Mouse (Mus musculus) C2C12 (cell line): ENCODE results near the gene Cab39. TPM values are rescaled to one million over a fixed set of nuclear protein-coding genes. Genes with fewer than 3 reads are reported as not detected.

ENCODE experiments used
- H3K27me3 ChIP-seq: one replicate; pipeline ENCODE4 v1.6.1; 2011; ENCODE audit not compliant: control insufficient read depth, insufficient read depth, insufficient read length
- H3K36me3 ChIP-seq: one replicate; pipeline ENCODE4 v1.6.1; 2011; ENCODE audit not compliant: control insufficient read depth, insufficient read depth
- H3K4me3 ChIP-seq: one replicate; pipeline ENCODE4 v1.5.1; 2011; ENCODE audit warnings: mild to moderate bottlenecking, control low read depth; ENCODE audit not compliant: poor library complexity, insufficient read depth, severe bottlenecking
- H3K79me2 ChIP-seq: one replicate; pipeline ENCODE4 v1.6.1; 2011; ENCODE audit not compliant: control insufficient read depth, insufficient read depth
- H3K79me3 ChIP-seq: one replicate; pipeline ENCODE4 v1.6.1; 2011; ENCODE audit warnings: low read depth, control low read depth
- H3ac ChIP-seq: one replicate; pipeline ENCODE3; 2011; ENCODE audit warnings: low read depth; ENCODE audit not compliant: control insufficient read depth, insufficient read length
- CEBPB ChIP-seq: IDR thresholded peaks from one replicate; pipeline ENCODE4 v1.6.1; 2011; ENCODE audit warnings: low read depth, mild to moderate bottlenecking, control low read depth, moderate library complexity
- CTCF ChIP-seq: IDR thresholded peaks from one replicate; pipeline ENCODE4 v1.5.1; 2011; ENCODE audit not compliant: control insufficient read depth, insufficient read depth, insufficient read length
- FOSL1 ChIP-seq: IDR thresholded peaks from one replicate; pipeline ENCODE4 v1.8.0; 2011; ENCODE audit warnings: mild to moderate bottlenecking, low read length; ENCODE audit not compliant: poor library complexity, insufficient read depth, severe bottlenecking
- MAX ChIP-seq: IDR thresholded peaks from one replicate; pipeline ENCODE4 v1.6.1; 2011; ENCODE audit warnings: mild to moderate bottlenecking, control low read depth
- MYOD1 ChIP-seq: IDR thresholded peaks from one replicate; pipeline ENCODE4 v1.6.1; 2011; ENCODE audit warnings: low read depth; ENCODE audit not compliant: control insufficient read depth, insufficient read length
- MYOG ChIP-seq: IDR thresholded peaks from one replicate; pipeline ENCODE4 v1.6.1; 2011; ENCODE audit not compliant: control insufficient read depth, insufficient read length; ENCODE audit errors: extremely low read depth
- USF1 ChIP-seq: IDR thresholded peaks from one replicate; pipeline ENCODE4 v1.6.1; 2011; ENCODE audit warnings: low read depth, mild to moderate bottlenecking, control low read depth, moderate library complexity
- polyA plus RNA-seq: library from polyadenylated mRNA; unstranded; fragments of >200 nt; fragmentation: generic; extraction: Trizol; gene quantifications from one replicate; pipeline ENCODE4 v1.2.1, GENCODE M21; 2012; ENCODE audit warnings: missing spikeins

The Cab39 gene
- polyA plus RNA-seq, 1 experiment: 16.6 TPM

DNA sequence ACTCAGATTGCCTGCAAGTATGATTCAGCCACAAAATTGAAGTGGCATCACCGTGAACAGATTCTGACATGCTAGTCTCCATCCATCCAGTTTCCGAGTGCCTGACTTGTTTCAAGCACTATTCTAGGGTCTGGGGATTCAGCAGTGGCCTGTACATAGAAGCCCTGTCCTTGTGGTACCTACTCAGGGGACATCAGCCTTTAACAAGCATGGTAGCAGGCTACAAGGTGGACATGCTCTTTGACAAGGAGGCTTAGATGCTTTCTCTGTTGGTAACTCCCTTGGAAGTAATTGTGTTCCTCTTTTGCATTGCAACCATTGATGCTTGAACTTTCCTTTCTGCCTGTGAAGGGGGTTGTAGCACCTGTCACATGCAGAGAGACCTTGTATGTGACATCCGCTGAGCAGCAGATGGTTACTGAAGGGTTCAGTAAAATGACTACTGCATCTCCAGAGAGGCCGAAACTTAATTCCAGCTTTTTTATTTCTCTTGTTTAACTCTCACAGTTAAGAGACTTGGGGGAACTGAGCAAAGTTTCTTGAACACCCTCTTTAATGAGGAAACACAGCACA lies 50.1 kb downstream of the Cab39 start:
- peaks cover 7% of the 10 kb centered on the region for H3K79me2 ChIP-seq
- H3K27me3 ChIP-seq: no peaks in the 10 kb centered on the region
- TF ChIP-seq CTCF (no peak), MYOG (no peak), MAX (no peak), MYOD1 (no peak)
- H3K4me3 ChIP-seq: no peak overlapping the region
- H3K79me3 ChIP-seq: peaks cover 2% of the 10 kb centered on the region
- no peak overlapping the region for H3ac ChIP-seq
- peaks cover 41% of the 10 kb centered on the region for H3K36me3 ChIP-seq

DNA sequence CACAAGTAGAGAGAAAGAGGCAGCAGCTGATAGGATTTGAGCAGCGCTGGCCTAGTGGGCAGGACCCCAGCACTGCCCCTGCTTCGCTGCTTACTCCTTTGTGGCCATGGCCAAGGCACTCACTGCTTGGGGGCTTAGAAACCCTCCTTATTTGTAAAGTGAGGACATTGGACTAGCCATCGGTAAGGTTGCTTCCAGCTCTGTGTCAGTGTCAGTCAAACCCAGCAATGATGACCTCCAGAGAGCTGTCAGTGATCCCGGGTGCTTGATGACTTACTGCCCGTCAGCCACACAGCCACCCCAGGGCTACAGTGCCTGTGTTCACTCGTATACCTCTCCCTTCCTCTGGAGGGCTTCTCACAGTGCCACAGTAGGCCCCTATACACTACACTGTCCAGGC lies 51.7 kb downstream of the Cab39 start:
- Histone ChIP-seq H3K27me3 (no peaks in the 10 kb centered on the region), H3K36me3 (peaks cover 55% of the 10 kb centered on the region), H3ac (no peak overlapping the region), H3K4me3 (no peak overlapping the region), H3K79me3 (no peaks in the 10 kb centered on the region), H3K79me2 (no peaks in the 10 kb centered on the region)
- no peak for TF ChIP-seq USF1
- no peak for TF ChIP-seq CEBPB
- TF ChIP-seq CTCF: no peak
- TF ChIP-seq MYOG: no peak
- no peak for TF ChIP-seq FOSL1
- TF ChIP-seq MAX: no peak
- TF ChIP-seq MYOD1: no peak

DNA sequence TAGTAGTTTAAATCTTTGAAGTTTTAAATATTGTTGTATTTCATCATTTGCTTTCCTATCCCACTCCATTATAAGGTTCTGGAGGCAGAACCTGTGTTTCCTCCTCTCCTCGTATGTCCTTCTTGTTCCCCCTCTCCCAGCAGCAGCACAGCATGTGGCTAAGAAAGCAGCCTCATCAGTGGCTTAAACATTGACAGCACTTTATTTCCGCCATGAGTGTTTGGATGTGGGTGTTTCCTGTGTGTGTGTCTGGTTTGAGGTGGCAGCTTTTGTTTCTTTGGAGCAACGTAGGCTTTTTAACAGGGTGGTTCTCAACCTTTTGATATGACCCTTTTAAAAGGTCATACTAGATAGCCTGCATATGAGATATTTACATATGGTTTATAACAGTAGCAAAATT lies 52.2 kb downstream of the Cab39 start:
- Histone ChIP-seq H3K36me3 (peaks cover 60% of the 10 kb centered on the region), H3K27me3 (no peaks in the 10 kb centered on the region), H3K79me3 (no peaks in the 10 kb centered on the region), H3ac (no peak overlapping the region), H3K4me3 (no peak overlapping the region), H3K79me2 (no peaks in the 10 kb centered on the region)
- TF ChIP-seq FOSL1 (no peak), MYOG (no peak), USF1 (no peak), CTCF (no peak), MAX (no peak), CEBPB (no peak), MYOD1 (no peak)

DNA sequence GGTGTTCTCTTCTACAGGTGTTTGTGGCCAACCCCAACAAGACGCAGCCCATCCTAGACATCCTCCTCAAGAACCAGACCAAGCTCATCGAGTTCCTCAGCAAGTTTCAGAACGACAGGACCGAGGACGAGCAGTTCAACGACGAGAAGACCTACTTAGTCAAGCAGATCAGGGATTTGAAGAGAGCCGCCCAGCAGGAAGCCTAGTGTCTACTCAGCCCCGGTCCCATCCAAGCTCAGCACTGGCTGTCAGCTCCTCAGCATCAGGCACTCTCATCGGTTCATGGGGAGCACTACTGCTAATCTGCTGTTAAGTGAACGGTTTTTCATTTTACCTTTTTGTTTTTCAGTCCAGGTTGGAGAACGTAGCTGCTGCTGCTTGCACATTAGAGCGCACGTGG lies 55.8 kb downstream of the Cab39 start:
- no peak for TF ChIP-seq USF1
- TF ChIP-seq CEBPB: no peak
- no peak for TF ChIP-seq FOSL1
- TF ChIP-seq CTCF: no peak
- TF ChIP-seq MYOD1: no peak
- no peak for TF ChIP-seq MYOG
- TF ChIP-seq MAX: no peak
- H3K79me2 ChIP-seq: no peaks in the 10 kb centered on the region
- no peak overlapping the region for H3ac ChIP-seq
- H3K79me3 ChIP-seq: no peaks in the 10 kb centered on the region
- no peak overlapping the region for H3K4me3 ChIP-seq
- peaks cover 60% of the 10 kb centered on the region for H3K36me3 ChIP-seq
- H3K27me3 ChIP-seq: no peaks in the 10 kb centered on the region

DNA sequence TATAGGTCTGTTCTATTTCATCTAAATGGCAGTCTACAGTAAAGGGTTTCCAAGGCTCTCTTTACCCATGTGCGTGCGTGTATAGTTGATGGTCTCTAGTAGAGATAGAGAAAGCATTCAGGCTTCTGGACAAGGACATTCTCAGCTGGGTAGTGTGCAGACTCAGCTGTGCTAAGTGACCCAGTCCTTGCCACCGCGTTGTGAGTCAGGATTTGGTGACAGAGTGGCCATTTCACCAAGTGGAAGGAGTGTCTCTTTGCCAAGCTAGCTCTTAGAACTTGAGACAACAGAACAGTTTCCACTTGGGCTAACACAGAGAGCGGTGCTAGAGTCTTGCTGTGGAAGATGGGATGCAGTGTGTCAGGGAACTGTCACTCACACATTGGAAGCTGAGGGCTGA lies 57.6 kb downstream of the Cab39 start:
- no peak overlapping the region for H3ac ChIP-seq
- no peak overlapping the region for H3K4me3 ChIP-seq
- no peak for TF ChIP-seq FOSL1
- no peak for TF ChIP-seq CTCF
- TF ChIP-seq USF1: no peak
- no peak for TF ChIP-seq MAX
- no peak for TF ChIP-seq MYOD1
- TF ChIP-seq MYOG: no peak
- no peak for TF ChIP-seq CEBPB
- H3K79me3 ChIP-seq: no peaks in the 10 kb centered on the region
- H3K79me2 ChIP-seq: no peaks in the 10 kb centered on the region
- H3K27me3 ChIP-seq: no peaks in the 10 kb centered on the region
- H3K36me3 ChIP-seq: peaks cover 48% of the 10 kb centered on the region
